Mouse (Mus musculus) embryonic fibroblast, embryonic 13.5 days (primary cell): ENCODE results near the gene Lrba. TPM values are rescaled to one million over a fixed set of nuclear protein-coding genes. Genes with fewer than 3 reads are reported as not detected.

Experiments
- H3K27ac ChIP-seq: 2 replicates; pipeline ENCODE4 v1.5.1; 2012; ENCODE audit warnings: low read length, control low read depth, inconsistent platforms; ENCODE audit not compliant: insufficient read depth
- H3K4me1 ChIP-seq: 2 replicates; pipeline ENCODE4 v1.6.1; 2011; ENCODE audit warnings: low read length; ENCODE audit not compliant: control insufficient read depth, insufficient read depth
- H3K4me3 ChIP-seq: 2 replicates; pipeline ENCODE4 v1.5.1; 2011; ENCODE audit warnings: mild to moderate bottlenecking, control low read depth, low read length; ENCODE audit not compliant: insufficient read depth
- CTCF ChIP-seq: IDR thresholded peaks from 2 replicates; pipeline ENCODE4 v1.5.1; 2011; ENCODE audit warnings: mild to moderate bottlenecking, control low read depth, low read length, moderate library complexity, borderline replicate concordance; ENCODE audit not compliant: insufficient read depth
- POLR2A ChIP-seq: IDR thresholded peaks from 2 replicates; pipeline ENCODE4 v1.6.1; 2011; ENCODE audit warnings: low read depth, mild to moderate bottlenecking, control low read depth, low read length, moderate library complexity
- polyA plus RNA-seq: library from polyadenylated mRNA; stranded (reverse); fragments of >200 nt; gene quantifications from 2 replicates; pipeline ENCODE4 v1.2.4, GENCODE M21; 2011; ENCODE audit warnings: low read depth; ENCODE audit not compliant: missing spikeins, insufficient read length

The Lrba gene
- polyA plus RNA-seq, 1 experiment: 17.8 TPM

GRCm38 (mm10) chr3:86575312-86575711 lies 350.8 kb downstream of the Lrba start:
- Histone ChIP-seq H3K27ac (no peak overlapping the region), H3K4me3 (no peak overlapping the region), H3K4me1 (no peaks in the 10 kb centered on the region)
- TF ChIP-seq CTCF: no peak
- TF ChIP-seq POLR2A: no peak

- Histone ChIP-seq H3K4me1 (no peaks in the 10 kb centered on the region), H3K4me3 (no peak overlapping the region), H3K27ac (no peak overlapping the region)
- TF ChIP-seq POLR2A: no peak
- TF ChIP-seq CTCF: no peak
Measured at GRCm38 (mm10) chr3:86602284-86602683, 377.8 kb downstream of the Lrba start.

GRCm38 (mm10) chr3:86605775-86606174 lies 381.3 kb downstream of the Lrba start:
- Histone ChIP-seq H3K4me3 (no peak overlapping the region), H3K27ac (no peak overlapping the region), H3K4me1 (no peaks in the 10 kb centered on the region)
- TF ChIP-seq CTCF (no peak), POLR2A (no peak)

- H3K4me3 ChIP-seq: no peak overlapping the region
- no peaks in the 10 kb centered on the region for H3K4me1 ChIP-seq
- TF ChIP-seq CTCF: no peak
- no peak overlapping the region for H3K27ac ChIP-seq
Measured at GRCm38 (mm10) chr3:86627008-86627743, 402.7 kb downstream of the Lrba start.

DNA sequence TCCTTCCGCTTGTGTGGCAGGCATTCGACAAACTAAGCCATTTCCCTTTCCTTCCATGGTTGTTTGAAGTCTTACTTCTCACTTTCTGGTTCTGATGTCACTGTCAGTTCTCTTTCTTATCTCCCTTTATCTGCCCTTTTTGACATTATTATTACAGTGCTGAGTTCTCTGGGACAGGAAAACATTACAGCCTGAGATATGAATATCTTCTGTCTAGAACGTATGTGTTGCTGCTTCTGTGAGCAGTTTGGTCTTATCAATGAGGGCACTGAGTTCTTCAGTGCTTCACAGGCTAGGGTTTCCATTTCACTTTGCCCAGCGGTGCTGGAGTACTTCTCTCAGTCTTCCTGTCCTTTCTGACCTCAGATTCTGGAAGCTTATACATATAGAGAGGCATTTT lies 404.9 kb downstream of the Lrba start:
- Histone ChIP-seq H3K4me1 (no peaks in the 10 kb centered on the region), H3K27ac (no peak overlapping the region), H3K4me3 (no peak overlapping the region)
- TF ChIP-seq POLR2A (no peak), CTCF (no peak)

DNA sequence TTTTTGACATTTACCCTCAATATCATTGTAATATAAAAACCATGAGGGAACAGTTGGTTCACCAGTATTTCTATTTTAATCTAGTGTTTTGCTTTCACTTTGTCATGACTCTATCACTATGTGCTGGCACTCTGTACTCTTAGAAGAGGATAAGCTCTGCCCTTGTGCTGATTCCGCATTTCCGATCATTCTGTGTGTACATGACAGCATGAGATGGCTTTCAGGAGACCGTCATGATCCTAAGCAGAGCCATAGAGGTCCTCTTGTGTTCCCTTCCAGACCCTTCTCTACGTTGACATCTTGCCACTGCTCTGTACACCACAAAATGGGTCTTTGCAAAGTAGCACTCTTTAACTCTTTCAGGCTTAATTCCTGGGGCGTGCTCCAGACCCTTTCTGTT lies 411.0 kb downstream of the Lrba start:
- Histone ChIP-seq H3K4me3 (no peak overlapping the region), H3K27ac (no peak overlapping the region), H3K4me1 (peaks cover 3% of the 10 kb centered on the region)
- TF ChIP-seq CTCF: no peak
- TF ChIP-seq POLR2A: no peak

- no peak overlapping the region for H3K4me3 ChIP-seq
- no peak overlapping the region for H3K27ac ChIP-seq
- H3K4me1 ChIP-seq: peaks cover 3% of the 10 kb centered on the region
- no peak for TF ChIP-seq POLR2A
- no peak for TF ChIP-seq CTCF
Measured at GRCm38 (mm10) chr3:86635940-86636339, 411.5 kb downstream of the Lrba start.

DNA sequence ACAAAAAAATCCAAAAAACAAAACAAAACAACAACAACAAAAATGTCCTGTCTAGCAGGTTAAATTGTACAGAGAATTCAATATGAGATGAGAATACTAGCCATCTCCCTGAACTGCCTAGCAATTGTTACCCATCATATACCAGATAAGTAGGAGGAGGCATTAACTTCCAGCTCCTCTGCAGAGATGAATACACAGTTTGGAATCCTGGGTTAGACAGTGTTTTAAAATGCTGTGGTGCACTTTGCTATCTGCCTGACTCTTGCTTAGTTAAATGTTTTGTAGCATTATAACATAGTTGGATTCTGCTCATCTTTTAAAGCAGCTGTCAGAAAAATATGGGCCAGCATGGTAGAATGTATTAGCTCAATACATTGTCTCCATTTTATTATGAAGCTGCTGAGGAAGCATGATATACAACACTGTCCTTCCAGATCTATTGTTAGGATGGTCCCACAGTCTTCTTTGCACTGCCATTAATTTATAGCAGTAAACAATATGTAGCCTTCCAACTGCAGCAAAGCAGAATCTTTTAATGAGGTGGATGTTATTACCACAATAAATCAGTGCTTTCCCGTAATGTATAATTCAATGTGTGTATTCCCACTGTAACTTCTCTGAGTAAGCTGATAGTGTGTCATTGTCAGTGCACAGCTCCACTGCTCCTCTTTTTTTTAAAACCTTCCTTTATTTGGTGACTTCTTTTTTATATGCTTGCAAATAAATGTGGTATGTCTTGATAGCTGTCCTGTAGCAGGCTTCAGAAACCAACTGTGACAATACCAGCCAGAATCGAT lies 414.3 kb downstream of the Lrba start:
- peaks cover 3% of the 10 kb centered on the region for H3K4me1 ChIP-seq
- H3K27ac ChIP-seq: no peak overlapping the region
- H3K4me3 ChIP-seq: no peak overlapping the region
- TF ChIP-seq CTCF (no peak), POLR2A (no peak)

- Histone ChIP-seq H3K27ac (no peak overlapping the region), H3K4me3 (no peak overlapping the region), H3K4me1 (no peaks in the 10 kb centered on the region)
- no peak for TF ChIP-seq POLR2A
Measured at GRCm38 (mm10) chr3:86641393-86641792, 416.9 kb downstream of the Lrba start.

GRCm38 (mm10) chr3:86641796-86642195 lies 417.3 kb downstream of the Lrba start:
- Histone ChIP-seq H3K27ac (no peak overlapping the region), H3K4me3 (no peak overlapping the region), H3K4me1 (no peaks in the 10 kb centered on the region)
- TF ChIP-seq POLR2A: no peak
- no peak for TF ChIP-seq CTCF
